Mouse (Mus musculus) neural tube, embryonic 15.5 days (tissue): Measurements from ENCODE around the gene Samd1. TPM values are rescaled to one million over a fixed set of nuclear protein-coding genes. Genes with fewer than 3 reads are reported as not detected.
A peak's percentile ranks its signal among the peaks of the same experiment; 100 is the strongest.
"Not testable (repeated sequence)": the region's sequence is repeated elsewhere in the genome, so short reads cannot be mapped to it uniquely, and the experiment has no call there.

ENCODE experiments used
- ATAC-seq: fragments of 200-750 bp; cut with Nextera tagmentation; 2 replicates; pipeline ENCODE4 v1.8.0; 2017; ENCODE audit warnings: mild to moderate bottlenecking, moderate TSS enrichment, moderate library complexity; ENCODE audit not compliant: low FRiP score
- H3K27ac ChIP-seq: fragments of 300-500 bp; sonication (generic); replicated peaks from 2 replicates; pipeline ENCODE4 v1.5.1; 2015; ENCODE audit warnings: mild to moderate bottlenecking, inconsistent platforms
- H3K27me3 ChIP-seq: fragments of 300-500 bp; sonication (generic); replicated peaks from 2 replicates; pipeline ENCODE4 v1.6.1; 2015; ENCODE audit warnings: inconsistent platforms
- H3K36me3 ChIP-seq: fragments of 300-500 bp; sonication (generic); 2 replicates; pipeline ENCODE4 v1.6.1; 2015; ENCODE audit warnings: inconsistent platforms
- H3K4me1 ChIP-seq: fragments of 300-500 bp; sonication (generic); 2 replicates; pipeline ENCODE4 v1.6.1; 2015; ENCODE audit warnings: inconsistent platforms
- H3K4me2 ChIP-seq: fragments of 300-500 bp; sonication (generic); 2 replicates; pipeline ENCODE4 v1.6.1; 2015; ENCODE audit warnings: inconsistent platforms, mild to moderate bottlenecking, moderate library complexity
- H3K4me3 ChIP-seq: fragments of 300-500 bp; sonication (generic); replicated peaks from 2 replicates; pipeline ENCODE4 v1.5.1; 2015; ENCODE audit warnings: mild to moderate bottlenecking, inconsistent platforms
- H3K9ac ChIP-seq: fragments of 300-500 bp; sonication (generic); replicated peaks from 2 replicates; pipeline ENCODE4 v1.6.1; 2015; ENCODE audit warnings: mild to moderate bottlenecking, inconsistent platforms
- H3K9me3 ChIP-seq: fragments of 300-500 bp; sonication (generic); replicated peaks from 2 replicates; pipeline ENCODE4 v1.6.1; 2016; ENCODE audit warnings: inconsistent platforms
- WGBS: fragments of 180-500 bp; shearing (Covaris S2); methylation state at CpG from one replicate; pipeline ENCODE4 v1.1.7; 2015; ENCODE audit warnings: mixed read lengths; 5-methylcytosine and 5-hydroxymethylcytosine counted together
- polyA plus RNA-seq: library from polyadenylated mRNA; unstranded; fragments of >200 nt; fragmentation: Nextera tagmentation; extraction: Ambion mirVana; gene quantifications from 2 replicates; pipeline ENCODE4 v1.2.1, GENCODE M21; 2015

The Samd1 gene
- polyA plus RNA-seq, 1 experiment from 2014 or later = 7.9 TPM

DNA sequence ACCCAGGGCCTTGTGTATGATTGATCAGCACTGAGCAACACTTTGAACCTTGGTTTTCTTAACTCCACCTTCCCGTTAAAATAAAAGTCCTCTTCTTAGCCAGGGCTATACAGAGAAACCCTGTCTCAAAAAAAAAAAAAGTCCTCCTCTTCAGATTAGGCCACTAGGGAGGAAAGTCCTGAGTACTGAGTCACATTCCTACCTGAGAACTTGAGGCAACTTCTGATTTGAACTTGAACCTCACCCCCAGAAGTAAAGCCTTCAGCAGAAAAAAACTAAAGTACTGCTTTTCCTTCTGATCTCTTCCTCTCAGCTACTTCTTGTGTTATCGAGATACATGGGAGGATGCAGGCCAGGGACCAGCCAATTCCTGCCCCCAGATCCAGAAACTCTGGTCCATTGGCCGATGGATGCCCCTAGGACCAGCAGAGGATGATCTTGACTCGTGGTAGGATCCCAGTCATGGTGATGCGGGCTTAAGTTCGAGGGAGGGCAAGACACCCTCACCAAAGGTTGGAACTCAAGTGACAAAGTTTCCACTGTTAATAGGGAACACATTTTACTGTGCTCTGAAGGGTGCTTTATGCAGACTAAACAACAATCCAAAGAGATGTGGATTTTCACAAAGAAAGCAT is 6.3 kb downstream of the Samd1 start:
- H3K9ac ChIP-seq = peak overlapping the region; percentile 65; the same call in 1 of the 2 replicates
- H3K4me3 ChIP-seq = peak overlapping the region; percentile 63
- ATAC-seq = no peak
- H3K9me3 ChIP-seq = no peaks in the 10 kb centered on the region
- peaks cover 5% of the 10 kb centered on the region for H3K36me3 ChIP-seq
- H3K27ac ChIP-seq = no peak overlapping the region
- peaks cover 36% of the 10 kb centered on the region for H3K4me1 ChIP-seq
- H3K27me3 ChIP-seq = peaks cover 16% of the 10 kb centered on the region
- WGBS = 81% methylated on average over 6 of the region's 6 CpGs
- peak overlapping the region; percentile 96 for H3K4me2 ChIP-seq

DNA sequence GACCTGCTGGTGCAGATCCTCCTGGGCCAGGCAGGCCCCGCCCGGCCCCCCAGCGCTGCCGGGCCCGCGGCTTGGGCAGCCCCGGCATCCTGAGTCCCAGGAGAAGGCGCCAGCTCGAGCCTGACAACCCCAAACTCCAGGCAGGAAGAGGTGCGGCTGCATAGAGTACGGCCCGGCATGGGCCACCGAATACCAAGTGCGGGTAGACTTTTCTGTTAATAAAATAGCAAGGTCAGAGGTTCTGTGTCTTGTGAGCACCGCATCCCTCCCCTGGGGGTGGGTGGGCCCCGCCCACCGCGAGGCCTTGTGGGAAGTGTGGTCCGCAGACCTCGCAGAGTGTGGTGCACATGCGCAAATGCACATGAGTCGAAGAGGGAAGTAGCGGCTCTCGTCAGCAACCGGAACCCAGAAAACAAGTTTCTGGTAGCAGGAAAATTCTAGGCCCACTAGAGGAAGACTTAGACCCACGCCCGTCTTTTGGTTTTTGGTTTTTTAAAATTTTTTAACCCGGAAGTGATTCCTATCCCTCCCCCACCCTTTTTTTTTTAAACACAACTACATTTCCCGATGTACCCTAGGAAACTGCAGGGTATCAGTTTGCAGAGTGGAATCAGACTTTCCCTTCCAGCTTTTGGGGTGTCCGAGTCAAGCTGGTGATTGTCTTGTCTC is 7.2 kb downstream of the Samd1 start:
- peak; percentile 87 for ATAC-seq
- peaks cover 17% of the 10 kb centered on the region for H3K27me3 ChIP-seq
- H3K9ac ChIP-seq = peak overlapping the region; percentile 65
- H3K27ac ChIP-seq = peak overlapping the region; percentile 77
- H3K4me3 ChIP-seq = peak overlapping the region; percentile 63
- no peaks in the 10 kb centered on the region for H3K9me3 ChIP-seq
- H3K4me2 ChIP-seq = peak overlapping the region; percentile 96
- under 1% methylated on average over 30 of the region's 30 CpGs for WGBS
- peaks cover 3% of the 10 kb centered on the region for H3K36me3 ChIP-seq
- peaks cover 28% of the 10 kb centered on the region for H3K4me1 ChIP-seq

DNA sequence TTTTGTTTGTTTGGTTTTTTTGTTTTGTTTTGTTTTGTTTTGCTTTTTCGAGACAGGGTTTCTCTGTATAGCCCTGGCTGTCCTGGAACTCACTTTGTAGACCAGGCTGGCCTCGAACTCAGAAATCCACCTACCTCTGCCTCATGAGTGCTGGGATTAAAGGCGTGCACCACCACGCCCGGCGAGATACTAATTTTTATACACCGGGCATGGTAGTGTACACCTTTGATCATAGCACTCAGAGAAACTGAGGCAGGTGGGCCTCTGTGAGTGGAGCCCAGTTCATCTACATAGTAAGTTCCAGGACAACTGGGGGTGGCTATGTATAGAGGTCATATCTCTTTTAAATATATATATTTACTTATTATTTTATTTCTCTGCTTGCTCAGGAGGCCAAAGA is 8.0 kb downstream of the Samd1 start:
- not testable (repeated sequence) for H3K9me3 ChIP-seq, H3K9ac ChIP-seq, H3K4me2 ChIP-seq, H3K36me3 ChIP-seq, H3K27ac ChIP-seq, ATAC-seq, H3K4me3 ChIP-seq
- Histone ChIP-seq H3K27me3 (peaks cover 22% of the 10 kb centered on the region), H3K4me1 (peaks cover 32% of the 10 kb centered on the region)
- 97% methylated on average over 7 of the region's 7 CpGs for WGBS

DNA sequence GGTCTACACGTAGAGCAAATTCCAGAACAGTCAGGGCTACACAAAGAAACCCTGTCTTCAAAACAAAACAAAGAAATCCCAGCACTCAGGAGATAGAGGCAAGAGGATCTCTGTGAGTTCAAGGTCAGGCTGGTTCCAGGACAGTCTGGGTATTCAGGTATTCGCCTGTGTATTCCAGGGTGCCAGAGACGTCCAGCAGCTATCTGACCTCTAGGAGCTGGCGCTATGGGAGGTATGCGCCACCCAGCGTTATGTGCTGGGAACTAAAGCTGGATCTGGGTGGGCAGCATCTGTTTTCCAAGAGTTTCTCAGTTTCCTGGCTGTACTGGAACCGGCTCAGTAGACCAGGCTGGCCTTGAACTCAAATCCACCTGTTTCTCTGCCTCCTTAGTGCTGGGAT is 10.9 kb downstream of the Samd1 start:
- no peak for ATAC-seq
- WGBS = 33% methylated on average over 7 of the region's 7 CpGs
- Histone ChIP-seq H3K9me3 (no peaks in the 10 kb centered on the region), H3K9ac (no peak overlapping the region), H3K27me3 (peaks cover 35% of the 10 kb centered on the region), H3K27ac (no peak overlapping the region), H3K4me2 (no peak overlapping the region), H3K4me1 (peaks cover 48% of the 10 kb centered on the region), H3K4me3 (no peak overlapping the region), H3K36me3 (no peaks in the 10 kb centered on the region)

- Histone ChIP-seq H3K4me2 (peak overlapping the region; percentile 99), H3K9me3 (no peaks in the 10 kb centered on the region), H3K27ac (no peak overlapping the region), H3K36me3 (no peaks in the 10 kb centered on the region), H3K9ac (no peak overlapping the region), H3K4me1 (peaks cover 36% of the 10 kb centered on the region), H3K4me3 (no peak overlapping the region), H3K27me3 (peaks cover 42% of the 10 kb centered on the region)
- WGBS = under 1% methylated on average over 11 of the region's 11 CpGs
- ATAC-seq = peak; percentile 39; the same call in 1 of the 2 replicates
These were observed 12.4 kb downstream of the Samd1 start for GRCm38 (mm10) chr8:84009876-84010275.

DNA sequence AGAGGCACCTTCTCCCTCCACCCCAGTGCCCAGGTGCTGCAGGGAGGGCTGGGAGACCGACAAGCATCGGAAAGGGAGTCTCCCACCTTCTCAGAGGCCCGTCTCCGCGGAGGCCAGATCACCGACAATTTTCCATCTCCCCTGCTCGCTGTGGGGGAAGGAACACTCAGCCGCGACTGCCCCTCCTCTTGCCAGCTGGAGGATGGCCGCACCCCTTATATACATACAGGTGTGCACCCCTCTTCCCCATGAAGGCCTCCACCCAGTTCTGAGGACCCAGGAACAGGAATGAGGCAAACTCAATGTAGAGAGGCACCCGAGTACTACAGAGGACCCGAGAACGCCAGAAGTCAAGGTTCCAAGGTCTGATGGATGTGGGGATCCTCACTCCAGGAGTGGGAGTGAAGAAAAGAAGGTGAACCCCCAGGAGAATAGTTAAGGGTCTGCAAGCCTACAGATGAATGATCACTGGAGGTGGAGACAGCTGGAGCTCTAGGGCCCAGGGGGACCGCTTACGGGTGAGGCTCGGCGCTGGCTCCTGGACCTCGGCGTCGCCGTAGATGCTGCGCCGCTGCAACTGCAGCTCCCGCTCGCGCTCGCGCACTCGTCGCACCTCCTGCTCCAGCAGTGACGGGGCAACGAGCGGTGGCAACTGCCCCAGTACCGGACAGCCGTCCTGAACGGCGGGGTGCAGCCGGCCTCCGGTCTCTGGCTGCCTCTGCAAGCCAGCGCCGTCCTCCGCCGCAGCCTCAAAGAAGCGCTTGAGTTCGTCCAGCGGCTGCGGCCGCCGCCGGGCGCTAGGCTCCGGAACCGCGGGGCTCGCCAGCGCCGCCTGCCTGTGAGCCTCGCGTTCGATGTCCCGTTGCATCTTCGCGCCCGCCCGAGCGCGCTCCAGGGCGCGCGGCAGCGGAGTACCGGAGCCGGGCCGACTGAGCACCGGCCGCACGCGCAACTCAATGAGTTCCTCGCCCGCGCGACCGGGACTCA is 13.4 kb downstream of the Samd1 start:
- Histone ChIP-seq H3K27me3 (peaks cover 42% of the 10 kb centered on the region), H3K9me3 (no peaks in the 10 kb centered on the region), H3K4me2 (peak overlapping the region; percentile 99), H3K27ac (no peak overlapping the region), H3K4me3 (peak overlapping the region; percentile 57), H3K9ac (peak overlapping the region; percentile 56), H3K4me1 (peaks cover 30% of the 10 kb centered on the region), H3K36me3 (no peaks in the 10 kb centered on the region)
- ATAC-seq = peak; percentile 61
- WGBS = 1% methylated on average over 82 of the region's 83 CpGs

DNA sequence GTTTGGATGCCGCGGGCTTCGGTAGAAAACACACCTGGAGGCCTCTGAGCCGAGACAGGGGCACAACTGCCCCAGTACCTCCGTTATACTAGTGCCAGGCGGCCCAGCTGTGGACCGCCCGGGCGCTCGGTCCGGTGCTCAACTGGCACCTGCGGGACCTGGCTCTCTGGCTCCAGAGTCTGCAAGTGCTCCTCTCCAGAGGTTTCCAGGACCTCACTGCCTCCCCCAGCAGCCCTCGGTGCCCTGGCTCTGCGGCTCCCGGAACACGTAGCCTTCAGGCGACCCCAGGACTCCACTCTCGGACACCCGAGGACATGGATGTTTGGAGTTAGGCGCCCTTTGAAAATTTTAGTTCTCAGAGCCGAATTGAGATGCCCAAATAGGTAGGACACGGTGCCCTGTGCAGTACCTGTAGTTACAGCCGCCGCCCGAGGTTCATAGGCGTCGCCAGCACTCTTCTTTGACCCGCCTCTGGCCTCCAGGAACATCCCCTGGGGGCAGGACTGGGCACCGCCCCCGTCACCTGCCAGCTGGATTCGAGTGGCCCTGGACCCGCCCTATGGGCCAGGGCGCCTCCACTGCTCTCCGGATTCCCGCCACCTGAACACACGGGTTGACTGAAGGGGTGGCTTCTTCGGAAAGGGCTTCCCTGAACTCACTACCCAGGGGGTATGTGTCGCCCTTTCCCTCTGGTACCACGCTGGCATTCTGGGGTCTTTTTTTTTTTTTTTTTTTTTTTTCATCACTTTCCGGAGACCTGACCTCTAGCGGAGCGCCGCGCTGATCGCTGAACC is 14.4 kb downstream of the Samd1 start, which contains the start of gene 2210011C24Rik:
2210011C24Rik (minus strand) TSS at position 467 of the 794 bp plus-strand sequence.
- H3K4me1 ChIP-seq = peaks cover 30% of the 10 kb centered on the region
- H3K9ac ChIP-seq = peak within 1 kb of the TSS; percentile 56
- no peaks in the 10 kb centered on the region for H3K9me3 ChIP-seq
- peak within 1 kb of the TSS; percentile 57 for H3K4me3 ChIP-seq
- H3K4me2 ChIP-seq = peak within 1 kb of the TSS; percentile 99
- H3K27me3 ChIP-seq = peaks cover 42% of the 10 kb centered on the region
- peak; percentile 9; the same call in 1 of the 2 replicates for ATAC-seq
- no peak within 1 kb of the TSS for H3K27ac ChIP-seq
- H3K36me3 ChIP-seq = no peaks in the 10 kb centered on the region
- WGBS = under 1% methylated on average over 45 of the region's 45 CpGs

DNA sequence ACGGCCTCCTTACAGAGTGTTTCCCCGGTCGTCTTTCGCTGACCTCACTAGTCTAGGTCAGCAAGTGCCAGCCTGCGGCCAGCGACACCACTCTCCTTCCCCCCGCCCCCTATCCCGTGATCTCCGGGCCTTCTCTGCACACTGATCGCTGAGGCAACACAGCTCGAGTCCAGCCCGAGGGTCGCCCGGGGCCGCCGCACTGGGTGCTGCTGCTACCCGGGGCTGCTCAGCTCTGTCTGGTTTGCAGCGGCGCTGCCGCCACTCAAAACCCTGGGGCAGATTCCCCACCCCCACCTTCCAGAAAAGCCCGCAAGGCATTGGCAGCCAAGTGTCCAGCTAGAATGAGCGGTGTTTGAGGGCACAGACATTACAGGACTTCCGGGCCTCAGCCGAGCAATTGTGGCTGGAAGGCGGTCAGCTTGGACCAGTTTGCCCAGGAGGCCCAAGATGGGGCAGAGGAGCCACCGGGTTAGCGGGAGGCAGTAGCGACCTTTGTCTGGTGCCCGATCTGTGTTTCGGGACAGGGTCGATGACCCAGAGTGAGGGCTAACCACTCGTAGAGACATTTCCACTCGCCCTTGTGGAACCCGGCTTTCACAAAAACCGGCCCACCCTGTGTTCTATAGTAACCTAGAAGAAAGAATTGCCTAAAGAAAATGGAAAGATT is 15.2 kb downstream of the Samd1 start:
- Histone ChIP-seq H3K4me2 (peak overlapping the region; percentile 99), H3K9me3 (no peaks in the 10 kb centered on the region), H3K4me1 (peaks cover 30% of the 10 kb centered on the region), H3K27ac (no peak overlapping the region), H3K36me3 (no peaks in the 10 kb centered on the region), H3K4me3 (peak overlapping the region; percentile 57), H3K9ac (0 out of 2 replicates have a peak overlapping the region, but pooled peaks have one; percentile 6), H3K27me3 (peaks cover 42% of the 10 kb centered on the region)
- ATAC-seq = no peak
- 8% methylated on average over 35 of the region's 35 CpGs for WGBS

GRCm38 (mm10) chr8:84015833-84016232 is 18.4 kb downstream of the Samd1 start:
- Histone ChIP-seq H3K27me3 (peaks cover 35% of the 10 kb centered on the region), H3K4me1 (peaks cover 17% of the 10 kb centered on the region), H3K27ac (no peak overlapping the region), H3K9me3 (no peaks in the 10 kb centered on the region), H3K36me3 (no peaks in the 10 kb centered on the region), H3K9ac (no peak overlapping the region), H3K4me2 (no peak overlapping the region), H3K4me3 (no peak overlapping the region)
- ATAC-seq = no peak
- 93% methylated on average over 5 of the region's 5 CpGs for WGBS

GRCm38 (mm10) chr8:84019738-84020137 is 22.3 kb downstream of the Samd1 start:
- Histone ChIP-seq H3K4me1 (0 out of 2 replicates have a peak, but pooled peaks cover 5% of the 10 kb centered on the region), H3K4me2 (no peak overlapping the region), H3K27me3 (peaks cover 21% of the 10 kb centered on the region), H3K9me3 (no peaks in the 10 kb centered on the region), H3K27ac (no peak overlapping the region), H3K9ac (no peak overlapping the region), H3K36me3 (no peaks in the 10 kb centered on the region), H3K4me3 (no peak overlapping the region)
- no peak for ATAC-seq
- WGBS = 89% methylated on average over 9 of the region's 9 CpGs
